Mouse (Mus musculus): ENCODE results near the gene Smyd4.

DNA sequence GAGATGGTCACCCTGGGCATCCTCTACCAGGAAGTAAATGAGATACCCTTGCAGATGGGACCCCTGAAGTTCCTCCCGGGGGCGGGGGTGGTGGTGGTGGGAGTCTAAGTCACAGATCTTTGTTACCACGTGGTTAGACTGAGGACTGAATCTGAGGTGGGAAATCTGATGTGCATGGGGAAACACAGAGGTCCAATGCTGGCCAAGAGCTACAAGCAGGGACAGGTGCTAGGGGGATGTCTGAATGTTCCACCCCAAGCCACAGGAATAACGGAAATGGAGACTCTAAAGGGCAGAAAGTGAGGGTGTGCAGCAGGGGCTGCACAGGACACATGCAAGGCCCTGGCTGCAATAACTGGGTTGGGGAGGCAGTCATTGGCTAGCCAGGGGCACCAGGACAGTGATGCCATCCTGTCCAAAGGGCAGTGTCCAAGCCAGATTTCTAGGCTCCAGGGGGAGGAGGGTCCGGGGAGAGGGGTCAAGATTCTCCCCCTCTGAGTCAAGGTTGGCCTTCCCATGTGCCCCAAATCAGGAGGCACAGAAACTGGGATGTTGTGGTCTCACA is 72.7 kb downstream of the Smyd4 start:
- TF ChIP-seq CTCF (IDR thresholded peaks at IDR 0.05; ENCODE audit: insufficient read depth, low read length) (no peak), POLR2A (IDR thresholded peaks at IDR 0.05; ENCODE audit: borderline replicate concordance, extremely low read depth, low read depth, low read length) (no peak)
